Mouse (Mus musculus) megakaryocyte, embryonic 14.5 days (primary cell): Measurements from ENCODE around the gene Inhba.

Experiments
- FLI1 ChIP-seq: IDR thresholded peaks from 2 replicates; pipeline ENCODE4 v1.6.1; 2012; ENCODE audit warnings: low read length, inconsistent platforms, mixed read lengths
- GATA1 ChIP-seq: IDR thresholded peaks from 3 replicates; pipeline ENCODE4 v1.6.1; 2012; ENCODE audit warnings: mixed read lengths, low read length, inconsistent platforms, borderline replicate concordance

DNA sequence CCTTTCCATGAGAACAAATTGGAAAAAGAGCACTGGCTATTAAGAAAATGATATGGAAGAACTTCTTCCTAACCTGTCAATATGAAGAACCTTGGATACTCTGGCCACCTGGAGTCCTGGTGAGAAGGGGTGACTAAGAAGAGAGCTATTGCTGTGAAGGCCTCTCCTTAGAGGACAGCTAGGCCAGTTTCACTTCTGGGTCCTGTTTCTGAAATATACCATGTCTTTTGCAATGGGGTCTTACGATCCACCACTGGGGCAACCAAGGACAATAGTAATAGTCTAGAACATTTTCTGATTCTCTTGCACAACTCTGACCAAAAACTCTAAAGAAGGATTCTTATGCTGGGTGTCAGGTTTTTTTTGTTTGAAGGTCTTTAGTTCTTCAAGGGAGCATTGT, 35.1 kb upstream of the Inhba start:
- TF ChIP-seq GATA1 (no peak), FLI1 (no peak)
